Mouse (Mus musculus) hindbrain, postnatal 0 days (tissue): ENCODE data around the gene Olfr374. TPM values are rescaled to one million over a fixed set of nuclear protein-coding genes. Genes with fewer than 3 reads are reported as not detected.
"Not testable (repeated sequence)": the region's sequence is repeated elsewhere in the genome, so short reads cannot be mapped to it uniquely, and the experiment has no call there.

Experiments used
- ATAC-seq: fragments of 200-750 bp; cut with Nextera tagmentation; 2 replicates; pipeline ENCODE4 v1.8.0; 2017; ENCODE audit warnings: mild to moderate bottlenecking, moderate TSS enrichment, moderate library complexity
- DNase-seq: peaks from one replicate; pipeline ENCODE4 v3.0.0-alpha.2; 2015; ENCODE audit warnings: low spot score
- H3K27ac ChIP-seq: fragments of 300-500 bp; sonication (generic); 2 replicates; pipeline ENCODE4 v1.5.1; 2014; ENCODE audit warnings: mild to moderate bottlenecking
- H3K27me3 ChIP-seq: fragments of 300-500 bp; sonication (generic); 2 replicates; pipeline ENCODE4 v1.6.1; 2014; ENCODE audit warnings: low read length, mixed read lengths; ENCODE audit not compliant: insufficient read depth
- H3K36me3 ChIP-seq: fragments of 300-500 bp; sonication (generic); 2 replicates; pipeline ENCODE4 v1.6.1; 2014; ENCODE audit warnings: low read length, mixed read lengths; ENCODE audit not compliant: insufficient read depth
- H3K4me1 ChIP-seq: fragments of 300-500 bp; sonication (generic); 2 replicates; pipeline ENCODE4 v1.6.1; 2014; ENCODE audit warnings: antibody characterized with exemption, low read length, mixed read lengths; ENCODE audit not compliant: insufficient read depth
- H3K4me2 ChIP-seq: fragments of 300-500 bp; sonication (generic); 2 replicates; pipeline ENCODE4 v1.6.1; 2014; ENCODE audit warnings: low read depth, mild to moderate bottlenecking, low read length, moderate library complexity, mixed read lengths
- H3K4me3 ChIP-seq: fragments of 300-500 bp; sonication (generic); 2 replicates; pipeline ENCODE4 v1.5.1; 2014; ENCODE audit warnings: low read length
- H3K9ac ChIP-seq: fragments of 300-500 bp; sonication (generic); replicated peaks from 2 replicates; pipeline ENCODE4 v1.6.1; 2014; ENCODE audit warnings: mild to moderate bottlenecking, low read length, moderate library complexity, mixed read lengths
- H3K9me3 ChIP-seq: fragments of 300-500 bp; sonication (generic); 2 replicates; pipeline ENCODE4 v1.6.1; 2016; ENCODE audit warnings: low read length, mixed read lengths
- CTCF ChIP-seq: IDR thresholded peaks from 2 replicates; pipeline ENCODE4 v1.5.1; 2016; ENCODE audit warnings: antibody characterized with exemption, control low read depth, low read depth
- WGBS: fragments of 180-500 bp; shearing (Covaris S2); extraction: QIAGEN DNeasy Blood & Tissue Kit; methylation state at CpG from one replicate; pipeline ENCODE4 v1.1.7; 2014; 5-methylcytosine and 5-hydroxymethylcytosine counted together
- polyA plus RNA-seq: library from polyadenylated mRNA; unstranded; fragments of >200 nt; fragmentation: Nextera tagmentation; extraction: Ambion mirVana; gene quantifications from 2 replicates; pipeline ENCODE4 v1.2.1, GENCODE M21; 2015
- total RNA-seq: library from RNA; depleted of rRNA; stranded (reverse); fragments of >200 nt; gene quantifications from 2 replicates; pipeline ENCODE4 v1.2.3, GENCODE M21; 2014

Gene Olfr374
- total and polyA plus RNA-seq, 2 experiments from 2014 or later, result not detected

- DNase-seq (no peak), ATAC-seq (no peak)
- Histone ChIP-seq H3K4me1 (no peaks in the 10 kb centered on the region), H3K9ac (no peak overlapping the region), H3K4me2 (no peak overlapping the region), H3K36me3 (no peaks in the 10 kb centered on the region), H3K4me3 (no peak overlapping the region), H3K9me3 (no peaks in the 10 kb centered on the region; the same call in 1 of the 2 replicates), H3K27ac (no peak overlapping the region), H3K27me3 (no peaks in the 10 kb centered on the region)
- TF ChIP-seq CTCF, result no peak
- WGBS, result 32% methylated on average over 4 of the region's 4 CpGs
Measured at GRCm38 (mm10) chr8:72105165-72105564, 1.7 kb upstream of the Olfr374 start.

DNA sequence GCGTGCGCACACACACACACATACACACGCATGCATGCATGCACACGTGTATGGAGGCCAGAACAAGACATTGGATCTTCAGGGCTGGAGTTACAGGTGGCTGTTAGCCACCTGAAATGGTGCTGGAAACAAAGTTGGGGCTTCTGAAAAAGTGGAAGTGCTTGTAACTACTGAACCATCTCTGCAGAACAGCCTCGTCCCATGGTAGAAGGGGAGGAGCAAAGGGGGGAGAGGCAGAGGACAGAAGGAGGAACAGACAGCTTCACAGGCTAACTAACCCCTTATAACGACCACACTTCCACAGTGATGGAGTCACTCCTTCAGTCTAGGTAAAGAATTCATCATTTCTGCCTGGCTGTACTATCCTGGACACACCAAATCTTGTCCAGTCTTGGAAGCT, 4.0 kb downstream of the Olfr374 start:
- 76% methylated on average over 6 of the region's 6 CpGs for WGBS
- Histone ChIP-seq H3K4me1 (no peaks in the 10 kb centered on the region), H3K36me3 (no peaks in the 10 kb centered on the region), H3K4me2 (no peak overlapping the region), H3K27me3 (no peaks in the 10 kb centered on the region), H3K9ac (no peak overlapping the region), H3K27ac (no peak overlapping the region), H3K9me3 (no peaks in the 10 kb centered on the region), H3K4me3 (no peak overlapping the region)
- DNase-seq, result no peak
- no peak for ATAC-seq
- no peak for TF ChIP-seq CTCF

DNA sequence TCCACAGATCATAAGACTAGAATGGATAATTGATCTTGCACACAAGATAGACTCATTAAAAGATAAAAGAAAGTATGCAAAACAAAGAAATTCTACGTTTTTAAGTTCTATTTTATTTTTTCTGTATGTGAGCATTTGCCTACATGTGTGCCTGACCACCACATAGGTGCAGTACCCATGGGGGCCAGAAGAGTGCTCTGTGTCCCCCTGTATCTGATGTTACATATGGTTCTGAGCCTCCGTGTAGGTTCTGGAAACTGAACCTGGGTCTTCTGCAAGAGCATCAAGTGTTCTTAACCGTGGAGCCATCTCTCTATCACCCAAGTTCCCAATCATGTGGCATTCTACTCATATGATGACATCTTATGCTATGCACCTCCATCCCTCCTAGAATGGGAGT, 5.6 kb downstream of the Olfr374 start:
- no peak overlapping the region for H3K4me3 ChIP-seq
- 82% methylated on average over 3 of the region's 3 CpGs for WGBS

DNA sequence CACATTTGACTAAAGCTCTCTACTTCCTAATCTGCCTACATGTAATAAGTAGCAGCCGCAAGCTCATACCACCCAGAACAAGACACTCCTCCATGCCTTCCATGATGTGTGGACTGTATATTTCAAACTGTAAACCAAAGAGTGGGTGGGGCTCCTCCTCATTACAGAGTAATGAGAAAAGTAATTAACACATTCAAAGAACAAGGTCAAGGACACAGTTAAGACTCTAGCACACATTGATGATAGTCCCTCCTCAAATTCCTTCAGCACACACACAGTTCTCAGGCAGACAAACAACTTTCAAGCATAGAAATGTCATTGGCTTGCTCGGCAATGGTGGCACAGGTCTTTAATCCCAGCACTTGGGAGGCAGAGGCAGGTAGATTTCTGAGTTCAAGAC, 8.4 kb downstream of the Olfr374 start:
- ATAC-seq, result no peak
- 88% methylated on average over 2 of the region's 2 CpGs for WGBS

More for the DNA sequence above, 5.6 kb downstream of the Olfr374 start:
- Histone ChIP-seq H3K36me3 (no peaks in the 10 kb centered on the region), H3K9ac (no peak overlapping the region), H3K4me2 (no peak overlapping the region), H3K4me1 (no peaks in the 10 kb centered on the region), H3K27me3 (no peaks in the 10 kb centered on the region), H3K27ac (no peak overlapping the region), H3K9me3 (no peaks in the 10 kb centered on the region)
- ATAC-seq (no peak), DNase-seq (no peak)
- TF ChIP-seq CTCF, result no peak

GRCm38 (mm10) chr8:72118616-72119015, 11.8 kb downstream of the Olfr374 start:
- Histone ChIP-seq H3K27ac (no peak overlapping the region), H3K36me3 (no peaks in the 10 kb centered on the region), H3K9me3 (no peaks in the 10 kb centered on the region), H3K4me3 (no peak overlapping the region), H3K9ac (no peak overlapping the region), H3K27me3 (no peaks in the 10 kb centered on the region), H3K4me2 (no peak overlapping the region), H3K4me1 (no peaks in the 10 kb centered on the region)
- DNase-seq, result no peak
- 55% methylated on average over 4 of the region's 4 CpGs for WGBS
- ATAC-seq, result no peak
- no peak for TF ChIP-seq CTCF

More for the DNA sequence above, 8.4 kb downstream of the Olfr374 start:
- Histone ChIP-seq H3K27ac (no peak overlapping the region), H3K27me3 (no peaks in the 10 kb centered on the region), H3K4me2 (no peak overlapping the region), H3K9ac (no peak overlapping the region), H3K4me3 (no peak overlapping the region), H3K9me3 (no peaks in the 10 kb centered on the region), H3K4me1 (no peaks in the 10 kb centered on the region), H3K36me3 (no peaks in the 10 kb centered on the region)
- TF ChIP-seq CTCF, result no peak
- DNase-seq, result no peak

DNA sequence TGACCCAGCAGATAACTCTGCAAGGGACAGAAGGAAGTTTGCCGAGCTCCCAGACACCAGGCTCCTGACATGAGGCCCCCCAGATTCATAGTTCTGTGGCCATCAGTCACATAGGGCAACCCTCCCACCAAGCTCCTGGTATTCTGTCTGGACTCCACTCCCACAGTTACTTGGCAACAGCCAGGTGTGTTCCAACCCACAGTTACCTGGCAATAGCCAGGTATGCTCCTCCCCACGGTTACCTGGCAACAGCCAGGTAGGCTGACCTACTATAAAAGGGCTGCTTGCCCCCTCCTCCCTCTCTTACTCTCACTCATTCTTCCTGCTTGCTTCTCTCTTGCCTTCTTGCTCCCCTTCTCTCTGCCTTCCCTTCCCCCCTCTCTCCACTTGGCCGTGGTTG, 14.6 kb downstream of the Olfr374 start:
- H3K4me2 ChIP-seq, H3K4me3 ChIP-seq, ATAC-seq, H3K27me3 ChIP-seq, H3K4me1 ChIP-seq, H3K9me3 ChIP-seq, H3K36me3 ChIP-seq, H3K9ac ChIP-seq, DNase-seq, H3K27ac ChIP-seq: not testable (repeated sequence)
- WGBS, result 60% methylated on average over 3 of the region's 3 CpGs

DNA sequence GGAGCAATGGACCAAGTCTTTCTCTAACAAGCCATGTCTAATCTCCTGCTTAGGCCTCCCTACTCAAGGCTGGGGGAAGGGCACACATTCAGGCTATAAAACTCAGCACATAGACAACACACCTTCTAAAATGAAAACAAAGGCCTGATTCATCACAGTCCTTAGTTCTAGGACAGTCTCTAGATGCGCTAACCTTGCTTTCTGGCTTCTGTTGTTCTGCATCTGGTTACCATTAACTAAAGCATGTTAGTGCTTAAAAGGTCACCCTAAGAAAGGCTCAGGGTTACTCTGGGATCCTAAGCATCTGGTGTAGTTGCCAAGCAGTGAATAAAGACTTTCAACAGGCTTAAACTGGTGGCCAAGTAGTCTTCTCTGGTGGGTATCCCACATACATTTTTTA, 15.2 kb downstream of the Olfr374 start:
- Histone ChIP-seq H3K9ac (no peak overlapping the region), H3K4me2 (no peak overlapping the region), H3K27me3 (no peaks in the 10 kb centered on the region), H3K4me1 (no peaks in the 10 kb centered on the region), H3K4me3 (no peak overlapping the region), H3K27ac (no peak overlapping the region), H3K36me3 (no peaks in the 10 kb centered on the region), H3K9me3 (no peaks in the 10 kb centered on the region)
- no peak for TF ChIP-seq CTCF
- DNase-seq (no peak), ATAC-seq (no peak)
- 79% methylated on average over 1 of the region's 1 CpGs for WGBS

- Histone ChIP-seq H3K4me2 (no peak overlapping the region), H3K9ac (no peak overlapping the region), H3K36me3 (no peaks in the 10 kb centered on the region), H3K27ac (no peak overlapping the region), H3K4me3 (no peak overlapping the region), H3K4me1 (no peaks in the 10 kb centered on the region), H3K9me3 (no peaks in the 10 kb centered on the region), H3K27me3 (no peaks in the 10 kb centered on the region)
- ATAC-seq, result no peak
- TF ChIP-seq CTCF, result no peak
- no peak for DNase-seq
- 81% methylated on average over 1 of the region's 1 CpGs for WGBS
Measured at GRCm38 (mm10) chr8:72127834-72128233, 21.0 kb downstream of the Olfr374 start.
